ENCODE assay signal across 35 mouse cellular contexts in genomic region chr11:79036324-79036723, GRCm38 (mm10). TPM values are rescaled to one million over a fixed set of nuclear protein-coding genes. Genes with fewer than 3 reads are reported as not detected.
A peak's percentile ranks its signal among the peaks of the same experiment; 100 is the strongest.
DNase-seq lines count a peak whose midpoint lies in the region; ATAC-seq and TF ChIP-seq lines count a peak whose summit lies in the region.
"Had no signal": no experiment of that assay in that cellular context is flagged by ENCODE, and none has a peak within 500 bp of the region (broad histone marks: within the 10 kb centered on the region; RNA-seq: fewer than 3 reads in every experiment).

No protein-coding gene starts in this region.

- WGBS in hindbrain, embryonic 16.5 days: 52% methylated on average over 13 of the region's 13 CpGs
- 86% methylated on average over 13 of the region's 13 CpGs for WGBS in hindbrain, embryonic 12.5 days
- WGBS in midbrain, embryonic 14.5 days: 66% methylated on average over 13 of the region's 13 CpGs
- 66% methylated on average over 13 of the region's 13 CpGs for WGBS in midbrain, postnatal 0 days

- H3K27me3 ChIP-seq in hindbrain, embryonic 16.5 days (replicated peaks; ENCODE audit: control insufficient read depth, insufficient read depth, low read length): no peaks in the 10 kb centered on the region
- no peaks in the 10 kb centered on the region for H3K27me3 ChIP-seq in hindbrain, embryonic 12.5 days
- H3K27me3 ChIP-seq in midbrain, embryonic 14.5 days (ENCODE audit: control insufficient read depth, insufficient read depth, low read length): no peaks in the 10 kb centered on the region
- H3K27me3 ChIP-seq in midbrain, postnatal 0 days (ENCODE audit: insufficient read depth, low read length): no peaks in the 10 kb centered on the region
- H3K27me3 ChIP-seq: hindbrain, embryonic 15.5 days; intestine, embryonic 15.5 days; neural tube, embryonic 13.5 days; Patski had no signal

- H3K27ac ChIP-seq in hindbrain, embryonic 16.5 days (ENCODE audit: low read depth, low read length): no peak overlapping the region
- H3K27ac ChIP-seq in hindbrain, embryonic 12.5 days: no peak overlapping the region
- H3K27ac ChIP-seq in midbrain, embryonic 14.5 days (replicated peaks; ENCODE audit: low read depth, low read length): no peak overlapping the region
- H3K27ac ChIP-seq in midbrain, postnatal 0 days (ENCODE audit: low read depth, low read length): no peak overlapping the region
- H3K27ac ChIP-seq: hindbrain, embryonic 15.5 days; intestine, embryonic 15.5 days; liver, embryonic 14.5 days; macrophage; neural tube, embryonic 13.5 days; stomach, postnatal 0 days had no signal

- TF ChIP-seq CTCF in midbrain, postnatal 0 days (IDR thresholded peaks at IDR 0.05): no peak

- H3K9ac ChIP-seq in hindbrain, embryonic 16.5 days (ENCODE audit: low read depth, low read length): no peak overlapping the region
- no peak overlapping the region for H3K9ac ChIP-seq in hindbrain, embryonic 12.5 days
- no peak overlapping the region for H3K9ac ChIP-seq in midbrain, embryonic 14.5 days (replicated peaks; ENCODE audit: low read length)
- H3K9ac ChIP-seq in midbrain, postnatal 0 days (replicated peaks; ENCODE audit: low read length, poor library complexity, severe bottlenecking): no peak overlapping the region
- H3K9ac ChIP-seq: hindbrain, embryonic 15.5 days; intestine, embryonic 15.5 days; liver, embryonic 14.5 days; neural tube, embryonic 13.5 days had no signal

- DNase-seq in adrenal gland, adult 2 months: peak; percentile 56
- DNase-seq in adrenal gland, adult 8-10 months: no peak
- peak; percentile 31 for DNase-seq in midbrain, embryonic 14.5 days
- DNase-seq in midbrain, postnatal 0 days (ENCODE audit: low spot score): no peak
- DNase-seq in adrenal gland, postnatal 36 days: peak; percentile 20 to 58
- DNase-seq: cerebellum, adult 11 months; cerebellum, adult 9-10 months; cerebellum, postnatal 36 days; gastrocnemius, postnatal 25 days; heart, adult 18-20 months; heart, postnatal 4 days; kidney, adult 2 months; kidney, postnatal 36 days; layer of hippocampus, postnatal 36 days; left cerebral cortex, postnatal 4 days; liver; lung, adult 2 months; lung, postnatal 10 days; right cerebral cortex, adult 18-20 months; right cerebral cortex, postnatal 4 days; thymus, adult 18-20 months; thymus, postnatal 36 days had no signal

- ATAC-seq in hindbrain, embryonic 16.5 days: peak; percentile 72
- ATAC-seq in hindbrain, embryonic 12.5 days (ENCODE audit: low FRiP score): no peak
- ATAC-seq in midbrain, embryonic 14.5 days (ENCODE audit: low FRiP score, low TSS enrichment): no peak
- no peak for ATAC-seq in midbrain, postnatal 0 days (ENCODE audit: low FRiP score)
- no peak for ATAC-seq in megakaryocyte-erythroid progenitor cell, adult 5-6 weeks (replicated peaks; ENCODE audit: low FRiP score, low TSS enrichment, poor library complexity, severe bottlenecking)
- ATAC-seq: intestine, embryonic 15.5 days; Patski had no signal

- H3K4me1 ChIP-seq in hindbrain, embryonic 16.5 days (ENCODE audit: control insufficient read depth, insufficient read depth, low read depth, low read length): peaks cover 5% of the 10 kb centered on the region; the same call in 1 of the 2 replicates
- peaks cover 4% of the 10 kb centered on the region; the same call in 1 of the 2 replicates for H3K4me1 ChIP-seq in hindbrain, embryonic 12.5 days
- no peaks in the 10 kb centered on the region for H3K4me1 ChIP-seq in midbrain, embryonic 14.5 days (ENCODE audit: control insufficient read depth, insufficient read depth, low read length)
- H3K4me1 ChIP-seq in midbrain, postnatal 0 days (ENCODE audit: insufficient read depth, low read length): 0 out of 2 replicates have a peak, but pooled peaks cover 5% of the 10 kb centered on the region

- H3K36me3 ChIP-seq in hindbrain, embryonic 16.5 days (ENCODE audit: control insufficient read depth, insufficient read depth, low read length): no peaks in the 10 kb centered on the region; the same call in 1 of the 2 replicates
- H3K36me3 ChIP-seq in hindbrain, embryonic 12.5 days: peaks cover 5% of the 10 kb centered on the region; the same call in 1 of the 2 replicates
- H3K36me3 ChIP-seq in midbrain, embryonic 14.5 days (ENCODE audit: control insufficient read depth, insufficient read depth, low read length): no peaks in the 10 kb centered on the region
- peaks cover 12% of the 10 kb centered on the region; the same call in 1 of the 2 replicates for H3K36me3 ChIP-seq in midbrain, postnatal 0 days (ENCODE audit: insufficient read depth, low read length)

- H3K9me3 ChIP-seq in hindbrain, embryonic 16.5 days (ENCODE audit: control insufficient read depth, low read length): no peaks in the 10 kb centered on the region
- no peaks in the 10 kb centered on the region for H3K9me3 ChIP-seq in hindbrain, embryonic 12.5 days (replicated peaks)
- H3K9me3 ChIP-seq in midbrain, embryonic 14.5 days (ENCODE audit: control insufficient read depth, low read length): no peaks in the 10 kb centered on the region
- H3K9me3 ChIP-seq in midbrain, postnatal 0 days (ENCODE audit: low read length): no peaks in the 10 kb centered on the region
- H3K9me3 ChIP-seq: hindbrain, embryonic 15.5 days; intestine, embryonic 15.5 days; neural tube, embryonic 13.5 days had no signal

- no peak overlapping the region for H3K4me2 ChIP-seq in hindbrain, embryonic 16.5 days (ENCODE audit: low read length)
- H3K4me2 ChIP-seq in hindbrain, embryonic 12.5 days (replicated peaks): no peak overlapping the region
- no peak overlapping the region for H3K4me2 ChIP-seq in midbrain, embryonic 14.5 days (ENCODE audit: low read length)
- H3K4me2 ChIP-seq in midbrain, postnatal 0 days (ENCODE audit: low read depth, low read length, poor library complexity, severe bottlenecking): no peak overlapping the region
- H3K4me2 ChIP-seq: heart, embryonic 11.5 days; hindbrain, embryonic 15.5 days; intestine, embryonic 15.5 days; midbrain, embryonic 11.5 days; neural tube, embryonic 13.5 days had no signal

- H3K4me3 ChIP-seq in hindbrain, embryonic 16.5 days (ENCODE audit: low read length): no peak overlapping the region
- no peak overlapping the region for H3K4me3 ChIP-seq in hindbrain, embryonic 12.5 days
- no peak overlapping the region for H3K4me3 ChIP-seq in midbrain, embryonic 14.5 days (replicated peaks; ENCODE audit: low read depth, low read length)
- H3K4me3 ChIP-seq in midbrain, postnatal 0 days (ENCODE audit: low read depth, low read length): no peak overlapping the region
- H3K4me3 ChIP-seq: erythroblast, embryonic 14.5 days; hindbrain, embryonic 15.5 days; intestine, embryonic 15.5 days; neural tube, embryonic 13.5 days had no signal

RNA-seq across cellular contexts. Expression of gene Lgals9, which starts 51.6 kb away (rescaled TPM):
- 10 to 100 TPM; 20.9 to 22.4 TPM for total RNA-seq in adrenal gland, adult 2 months (2021)
- polyA plus RNA-seq in adrenal gland, adult 2 months (2012; rRNA removed): 39.1 and 41.3 TPM in 2 replicates
- total RNA-seq in adrenal gland, adult 8-10 months (2022): 10 to 100 TPM; 16.2 to 25.1 (median 20.1) TPM
- 14.7 and 18.3 TPM in 2 replicates for polyA plus RNA-seq in hindbrain, embryonic 16.5 days (2015; fragmentation: Nextera tagmentation; extraction: Ambion mirVana)
- polyA plus RNA-seq in hindbrain, embryonic 12.5 days (2016; fragmentation: Nextera tagmentation; extraction: Ambion mirVana): 8.7 and 10.6 TPM in 2 replicates
- polyA plus RNA-seq in midbrain, embryonic 14.5 days (2014; fragmentation: Nextera tagmentation; extraction: Ambion mirVana): 3.7 and 13.7 TPM in 2 replicates
- 15.7 and 16.0 TPM in 2 replicates for total RNA-seq in midbrain, postnatal 0 days (2014; rRNA removed)
- polyA plus RNA-seq in midbrain, postnatal 0 days (2015; fragmentation: Nextera tagmentation; extraction: Ambion mirVana): 16.5 and 19.9 TPM in 2 replicates
- 10 to 100 TPM; 21.6 to 27.1 TPM for total RNA-seq in adrenal gland, postnatal 36 days (2021)
- total RNA-seq in megakaryocyte-erythroid progenitor cell, adult 5-6 weeks (2014; fragmentation: Nextera tagmentation): 535 and 677 TPM in 2 replicates
- total RNA-seq in megakaryocyte-erythroid progenitor cell, adult 5-6 weeks (2017): 135 and 231 TPM in 2 replicates

Comparison
In these comparisons a context has a peak if more than half of its experiments do, and no peak if none do; other contexts are left out.
1. DNase-seq: peak in adrenal gland, adult 2 months (single experiment), midbrain, embryonic 14.5 days (single experiment) and adrenal gland, postnatal 36 days (2 of 2); none in adrenal gland, adult 8-10 months (single experiment) and midbrain, postnatal 0 days (single experiment).